Mouse (Mus musculus): Measurements from ENCODE around the gene Trip13.

DNA sequence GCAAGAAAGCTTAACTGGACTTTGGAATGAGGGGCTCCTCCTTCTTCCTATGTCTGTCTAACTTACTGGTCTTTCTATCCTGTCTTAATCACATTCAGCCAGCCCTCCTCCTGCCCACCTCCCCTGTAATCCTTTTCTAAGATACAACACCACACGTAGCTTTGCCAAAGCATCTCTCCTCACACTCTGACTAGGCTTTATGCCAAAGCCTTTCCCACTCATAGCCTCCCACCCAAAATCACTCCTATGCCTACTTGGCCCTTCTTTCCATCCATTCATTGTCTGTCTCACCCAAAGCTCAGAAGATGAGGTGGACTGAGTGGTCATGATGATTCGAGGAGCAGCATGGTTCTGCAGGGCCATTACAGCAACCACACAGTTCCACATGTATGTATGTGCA, 65.4 kb downstream of the Trip13 start:
- TF ChIP-seq CTCF (IDR thresholded peaks at IDR 0.05; ENCODE audit: insufficient read depth, low read length) (no peak), POLR2A (IDR thresholded peaks at IDR 0.05; ENCODE audit: borderline replicate concordance, extremely low read depth, low read depth, low read length) (no peak)

Data from lung, adult 2 months (tissue).